Mouse (Mus musculus) frontal cortex, postnatal 10 days (tissue): Measurements from ENCODE around the gene 1700008P02Rik.
"Not testable (repeated sequence)": the region's sequence is repeated elsewhere in the genome, so short reads cannot be mapped to it uniquely, and the experiment has no call there.

ENCODE experiments used
- DNase-seq, 2 experiments: peaks; one replicate each; pipeline ENCODE4 v3.0.0; 2022; ENCODE audit warnings: low spot score in 2 of 2, mixed read lengths in 1 of 2

Gene 1700008P02Rik

DNA sequence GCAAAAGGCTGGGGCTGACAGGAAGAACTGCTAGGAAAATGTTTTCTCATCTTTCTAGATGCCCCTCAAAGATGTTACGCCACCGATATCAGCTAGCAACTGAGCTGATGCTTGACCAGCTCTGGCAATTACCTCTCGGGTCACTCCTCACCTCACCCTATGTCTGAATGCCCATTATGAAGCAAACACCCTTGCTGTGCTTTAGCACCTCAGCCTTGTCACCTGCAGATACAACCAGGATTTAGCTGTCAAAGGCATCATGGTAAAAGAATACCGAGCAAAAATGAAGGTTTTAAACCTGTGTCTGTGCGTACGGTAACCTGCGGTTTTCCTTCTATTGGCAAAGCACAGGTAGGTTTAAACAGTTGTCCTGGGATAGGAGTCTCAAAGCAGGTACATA is at the start of gene 1700008P02Rik:
1700008P02Rik (minus strand) TSS at position 101 of the 400 bp plus-strand sequence.
- DNase-seq = no peak

DNA sequence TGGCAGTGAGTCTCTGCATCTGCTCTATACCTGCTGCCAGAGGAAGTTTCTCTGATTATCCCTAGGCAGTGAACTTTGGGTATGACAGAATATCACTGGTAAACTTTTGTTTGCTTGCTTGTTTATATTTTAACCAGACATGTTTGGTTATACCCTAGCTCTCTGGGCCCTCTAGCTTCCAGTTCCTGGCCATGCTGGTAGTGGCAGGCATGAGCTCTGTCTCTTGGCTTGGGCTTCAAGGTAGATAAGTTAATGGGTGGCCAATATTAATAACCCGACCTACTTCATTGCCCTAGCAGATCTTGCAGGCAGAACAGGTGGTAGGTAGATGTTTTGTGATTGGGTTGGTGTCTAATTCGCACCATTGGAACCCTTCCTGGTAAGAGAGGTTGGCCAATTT is 29.2 kb upstream of the 1700008P02Rik start:
- no peak for DNase-seq

DNA sequence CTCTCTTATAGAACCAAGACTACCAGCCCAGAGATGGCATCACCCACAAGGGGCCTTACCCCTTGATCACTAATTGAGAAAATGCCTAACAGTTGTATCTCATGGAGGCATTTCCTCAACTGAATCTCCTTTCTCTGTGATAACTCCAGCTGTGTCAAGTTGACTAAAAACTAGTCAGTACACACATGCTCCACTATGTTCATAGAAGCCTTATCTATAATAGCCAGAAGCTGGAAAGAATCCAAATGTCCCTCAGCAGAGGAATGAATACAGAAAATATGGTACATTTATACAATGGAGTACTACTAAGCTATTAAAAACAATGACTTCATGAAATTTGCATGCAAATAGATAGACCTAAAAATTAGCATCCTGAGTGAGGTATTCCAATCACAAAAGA is 17.9 kb upstream of the 1700008P02Rik start:
- DNase-seq = not testable (repeated sequence)

DNA sequence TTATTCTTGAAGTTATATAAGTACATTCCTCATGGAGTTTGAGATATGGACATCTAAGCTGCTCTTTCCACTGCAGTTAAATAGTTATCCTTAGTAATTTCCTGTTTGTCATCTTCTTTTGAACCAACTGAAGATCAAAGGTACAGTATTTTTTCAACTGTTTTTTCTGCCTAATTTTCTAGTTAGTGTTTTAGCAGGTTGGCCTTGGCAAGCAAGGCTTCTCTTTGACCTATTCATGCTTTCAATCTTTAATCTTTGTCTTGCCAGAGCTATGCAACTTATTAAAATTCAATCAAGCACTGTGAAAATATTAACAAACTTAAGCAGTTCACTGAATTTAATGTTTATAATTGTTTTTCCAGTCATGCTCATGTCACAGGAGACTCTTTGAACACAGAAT is 14.0 kb upstream of the 1700008P02Rik start:
- no peak for DNase-seq

DNA sequence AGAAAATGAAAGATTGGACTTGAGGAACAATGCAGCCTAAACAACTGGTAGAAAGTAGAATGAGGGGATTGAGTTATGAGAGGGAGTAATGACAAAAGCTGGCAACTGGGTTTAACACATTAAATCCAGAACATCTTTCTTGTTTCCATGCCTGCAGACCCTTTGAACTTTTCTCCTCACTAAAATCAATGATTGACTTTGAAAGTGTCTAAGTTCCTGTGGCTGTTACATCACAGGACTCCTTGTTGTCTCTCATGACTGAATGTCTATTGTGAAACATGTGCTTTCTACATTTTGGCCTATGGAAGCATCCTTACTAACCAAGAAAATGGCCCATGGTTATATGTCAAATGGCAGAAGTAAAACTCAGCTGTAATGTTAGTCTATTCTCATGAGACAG is 2.4 kb downstream of the 1700008P02Rik start:
- DNase-seq = no peak
